Mouse (Mus musculus): ENCODE results near the gene Slc22a14. TPM values are rescaled to one million over a fixed set of nuclear protein-coding genes. Genes with fewer than 3 reads are reported as not detected.

The Slc22a14 gene
- total RNA-seq, 2 experiments from 2014 or later, result not detected

GRCm38 (mm10) chr9:119357331-119358057, 7.9 kb downstream of the Slc22a14 start, which contains the start of gene Xylb:
Gene Xylb, plus strand, starts transcription at chr9:119357381.
- DNase-seq (ENCODE audit: low spot score), result peak; percentile 92

- no peak for DNase-seq (ENCODE audit: low spot score)
These were observed 9.4 kb downstream of the Slc22a14 start for GRCm38 (mm10) chr9:119355943-119356342.

- no peak for DNase-seq (ENCODE audit: low spot score)
These were observed 11.4 kb downstream of the Slc22a14 start for GRCm38 (mm10) chr9:119353926-119354325.

GRCm38 (mm10) chr9:119352060-119352459, 13.3 kb downstream of the Slc22a14 start:
- DNase-seq (ENCODE audit: low spot score), result peak; percentile 78

- no peak for DNase-seq (ENCODE audit: low spot score)
These were observed 14.2 kb downstream of the Slc22a14 start for GRCm38 (mm10) chr9:119350947-119351705.

GRCm38 (mm10) chr9:119350531-119350930, 14.8 kb downstream of the Slc22a14 start:
- no peak for DNase-seq (ENCODE audit: low spot score)

GRCm38 (mm10) chr9:119346376-119346775, 19.0 kb downstream of the Slc22a14 start:
- DNase-seq (ENCODE audit: low spot score), result no peak

GRCm38 (mm10) chr9:119342728-119343127, 22.6 kb downstream of the Slc22a14 start:
- no peak for DNase-seq (ENCODE audit: low spot score)

- peak; percentile 97 for DNase-seq (ENCODE audit: low spot score)
These were observed 24.2 kb downstream of the Slc22a14 start, which contains the start of gene Myd88 for GRCm38 (mm10) chr9:119340909-119341816. Gene Myd88, minus strand, starts transcription at chr9:119341411.

GRCm38 (mm10) chr9:119340212-119340580, 25.2 kb downstream of the Slc22a14 start:
- DNase-seq (ENCODE audit: low spot score), result no peak

GRCm38 (mm10) chr9:119339558-119340211, 25.7 kb downstream of the Slc22a14 start, which contains the start of gene Acaa1a:
Gene Acaa1a, plus strand, starts transcription at chr9:119339676.
- peak; percentile 67 for DNase-seq (ENCODE audit: low spot score)

- no peak for DNase-seq (ENCODE audit: low spot score)
These were observed 26.2 kb downstream of the Slc22a14 start for GRCm38 (mm10) chr9:119339106-119339505.

GRCm38 (mm10) chr9:119338350-119338749, 27.0 kb downstream of the Slc22a14 start:
- no peak for DNase-seq (ENCODE audit: low spot score)

- no peak for DNase-seq (ENCODE audit: low spot score)
These were observed 27.5 kb downstream of the Slc22a14 start for GRCm38 (mm10) chr9:119337842-119338241.

- no peak for DNase-seq (ENCODE audit: low spot score)
These were observed 29.8 kb downstream of the Slc22a14 start for GRCm38 (mm10) chr9:119335571-119335970.

GRCm38 (mm10) chr9:119334834-119335233, 30.5 kb downstream of the Slc22a14 start:
- DNase-seq (ENCODE audit: low spot score), result no peak

GRCm38 (mm10) chr9:119334324-119334723, 31.0 kb downstream of the Slc22a14 start:
- peak; percentile 76 for DNase-seq (ENCODE audit: low spot score)

- DNase-seq (ENCODE audit: low spot score), result peak; percentile 42
These were observed 35.0 kb downstream of the Slc22a14 start for GRCm38 (mm10) chr9:119330186-119330963.

GRCm38 (mm10) chr9:119328488-119328887, 36.9 kb downstream of the Slc22a14 start:
- no peak for DNase-seq (ENCODE audit: low spot score)

GRCm38 (mm10) chr9:119324130-119324529, 41.2 kb downstream of the Slc22a14 start:
- no peak for DNase-seq (ENCODE audit: low spot score)
